Mouse (Mus musculus) liver, embryonic 14.5 days (tissue): Measurements from ENCODE around the gene Ahnak. TPM values are rescaled to one million over a fixed set of nuclear protein-coding genes. Genes with fewer than 3 reads are reported as not detected.

Experiments used
- ATAC-seq: fragments of 200-750 bp; cut with Nextera tagmentation; 2 replicates; pipeline ENCODE4 v1.8.0; 2017; ENCODE audit warnings: moderate number of reproducible peaks, mild to moderate bottlenecking, moderate library complexity; ENCODE audit not compliant: insufficient read depth
- DNase-seq, 3 experiments: peaks; one replicate each; pipeline ENCODE4 v3.0.0-alpha.2; 2012 to 2013; ENCODE audit warnings: low read depth in 3 of 3, low spot score in 3 of 3
- H3K27ac ChIP-seq: fragments of 300-500 bp; sonication (generic); 2 replicates; pipeline ENCODE4 v1.5.1; 2014; ENCODE audit warnings: moderate library complexity, mild to moderate bottlenecking, control low read depth, inconsistent platforms
- H3K27me3 ChIP-seq: fragments of 300-500 bp; sonication (generic); 2 replicates; pipeline ENCODE4 v1.6.1; 2014; ENCODE audit warnings: mild to moderate bottlenecking, low read length, moderate library complexity; ENCODE audit not compliant: control insufficient read depth, insufficient read depth
- H3K36me3 ChIP-seq: fragments of 300-500 bp; sonication (generic); replicated peaks from 2 replicates; pipeline ENCODE4 v1.6.1; 2014; ENCODE audit warnings: low read depth; ENCODE audit not compliant: control insufficient read depth, insufficient read depth
- H3K4me1 ChIP-seq, 2 experiments: fragments of 200-500 bp in 1 of 2; fragments of 300-500 bp in 1 of 2; sonication (generic) in 1 of 2; replicated peaks; 2 replicates each; pipeline ENCODE4 v1.6.1; 2012 to 2014; ENCODE audit warnings: antibody characterized with exemption in 1 of 2, inconsistent platforms in 1 of 2, low read length in 1 of 2; ENCODE audit not compliant: control insufficient read depth in 2 of 2, insufficient read depth in 2 of 2
- H3K4me2 ChIP-seq: fragments of 300-500 bp; sonication (generic); 2 replicates; pipeline ENCODE4 v1.6.1; 2014; ENCODE audit warnings: low read depth, mild to moderate bottlenecking, control low read depth, moderate library complexity
- H3K4me3 ChIP-seq, 2 experiments: fragments of 200-500 bp in 1 of 2; fragments of 300-500 bp in 1 of 2; sonication (generic) in 1 of 2; 2 replicates each; pipeline ENCODE4 v1.5.1; 2012 to 2014; ENCODE audit warnings: low read depth in 2 of 2, low read length in 2 of 2, mild to moderate bottlenecking in 2 of 2, control low read depth in 1 of 2, inconsistent platforms in 1 of 2, moderate library complexity in 1 of 2; ENCODE audit not compliant: insufficient read depth in 1 of 2
- H3K9ac ChIP-seq: fragments of 300-500 bp; sonication (generic); replicated peaks from 2 replicates; pipeline ENCODE4 v1.6.1; 2014; ENCODE audit warnings: mild to moderate bottlenecking, control low read depth, moderate library complexity
- H3K9me3 ChIP-seq: fragments of 300-500 bp; sonication (generic); 2 replicates; pipeline ENCODE4 v1.6.1; 2016; ENCODE audit warnings: low read length, mixed read lengths; ENCODE audit not compliant: control insufficient read depth
- CTCF ChIP-seq: IDR thresholded peaks from 2 replicates; pipeline ENCODE4 v1.5.1; 2016; ENCODE audit warnings: antibody characterized with exemption, low read depth, control low read depth
- EP300 ChIP-seq: IDR thresholded peaks from 2 replicates; pipeline ENCODE4 v1.6.1; 2016; ENCODE audit warnings: antibody characterized with exemption, low read depth
- WGBS: fragments of 180-500 bp; shearing (Covaris S2); extraction: QIAGEN DNeasy Blood & Tissue Kit; methylation state at CpG from one replicate; pipeline ENCODE4 v1.1.7; 2014; ENCODE audit not compliant: insufficient replicate concordance; 5-methylcytosine and 5-hydroxymethylcytosine counted together
- polyA plus RNA-seq, 2 experiments: library from polyadenylated mRNA; depleted of rRNA in 1 of 2; stranded (reverse) in 1 of 2; unstranded in 1 of 2; fragments of >200 nt; fragmentation: Nextera tagmentation in 1 of 2; extraction: Ambion mirVana in 1 of 2; gene quantifications; 2 replicates each; pipeline versions ENCODE4 v1.2.1 to v1.2.3; 2012 to 2014

Gene Ahnak
- polyA plus RNA-seq, 2 experiments, result 0.83 to 1.7 TPM

DNA sequence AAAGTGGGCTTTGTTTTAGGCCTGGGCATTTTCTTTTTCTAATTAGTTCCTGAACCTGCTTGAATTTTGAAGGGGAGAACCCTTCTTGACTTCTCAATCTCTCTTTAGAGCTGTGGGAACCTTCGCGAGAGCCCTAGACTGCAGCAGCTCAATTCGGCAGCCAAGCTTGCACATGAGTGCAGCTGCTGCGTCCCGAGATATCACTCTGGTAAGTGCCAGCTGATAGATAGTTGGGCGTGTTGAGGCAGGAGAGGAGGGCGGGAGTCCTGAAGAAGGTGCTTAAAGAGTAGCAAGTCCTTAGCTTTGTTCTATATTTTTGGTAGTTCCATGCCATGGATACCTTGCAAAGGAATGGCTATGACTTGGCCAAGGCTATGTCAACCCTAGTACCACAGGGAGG, 42.2 kb upstream of the Ahnak start:
- DNase-seq (no peak), ATAC-seq (no peak)
- Histone ChIP-seq H3K4me1 (peaks cover 29 to 30% of the 10 kb centered on the region in 2 experiments), H3K9me3 (no peaks in the 10 kb centered on the region), H3K4me2 (peak overlapping the region; percentile 47), H3K27ac (peak overlapping the region; percentile 54), H3K36me3 (peaks cover 70% of the 10 kb centered on the region), H3K4me3 (no peak overlapping the region), H3K27me3 (no peaks in the 10 kb centered on the region), H3K9ac (peak overlapping the region; percentile 41; the same call in 1 of the 2 replicates)
- WGBS, result 35% methylated on average over 7 of the region's 7 CpGs
- TF ChIP-seq EP300 (0 out of 2 replicates have a peak, but pooled peaks have one; percentile 13), CTCF (no peak)

- Histone ChIP-seq H3K36me3 (peaks cover 72% of the 10 kb centered on the region), H3K4me2 (no peak overlapping the region), H3K27ac (no peak overlapping the region), H3K4me3 (no peak overlapping the region), H3K9me3 (no peaks in the 10 kb centered on the region), H3K9ac (no peak overlapping the region), H3K27me3 (no peaks in the 10 kb centered on the region), H3K4me1 (peaks cover 14 to 27% of the 10 kb centered on the region in 2 experiments)
- ATAC-seq, result no peak
- WGBS, result 78% methylated on average over 5 of the region's 5 CpGs
- TF ChIP-seq EP300, result no peak
- TF ChIP-seq CTCF, result no peak
- no peak for DNase-seq
These were observed 38.9 kb upstream of the Ahnak start for GRCm38 (mm10) chr19:8950190-8950589.

DNA sequence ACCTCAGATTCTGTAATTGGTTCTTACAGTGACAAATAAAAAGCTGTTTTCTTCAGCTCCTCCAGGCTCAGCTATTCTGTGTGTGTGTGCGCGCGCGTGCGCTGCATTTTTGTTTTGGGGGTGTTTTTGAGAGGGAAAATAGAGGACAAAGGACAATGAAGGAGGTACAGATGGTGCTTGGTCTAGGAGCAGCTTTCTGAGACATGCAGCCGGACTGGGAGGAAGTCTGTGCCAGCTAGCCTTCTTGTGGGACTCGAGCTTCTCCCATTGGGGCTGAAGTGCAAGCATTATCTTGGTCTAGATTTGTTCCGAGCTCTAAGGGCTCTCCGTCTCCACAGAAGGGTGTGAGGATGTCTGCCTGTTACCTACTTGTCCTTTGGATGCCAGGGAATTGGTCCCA, 36.8 kb upstream of the Ahnak start:
- no peak for ATAC-seq
- peak overlapping the region in 1 of 2 experiments; percentile 90; a peak in 1 of 4 replicates for H3K4me3 ChIP-seq
- H3K36me3 ChIP-seq, result peaks cover 56% of the 10 kb centered on the region
- TF ChIP-seq EP300, result no peak
- no peak for TF ChIP-seq CTCF
- no peaks in the 10 kb centered on the region for H3K27me3 ChIP-seq
- no peaks in the 10 kb centered on the region for H3K9me3 ChIP-seq
- no peak overlapping the region; the same call in 1 of the 2 replicates for H3K9ac ChIP-seq
- H3K27ac ChIP-seq, result peak overlapping the region; percentile 67; the same call in 1 of the 2 replicates
- peaks cover 5 to 15% of the 10 kb centered on the region in 2 experiments for H3K4me1 ChIP-seq
- peak overlapping the region; percentile 96 for H3K4me2 ChIP-seq
- WGBS, result 83% methylated on average over 9 of the region's 9 CpGs
- no peak for DNase-seq

DNA sequence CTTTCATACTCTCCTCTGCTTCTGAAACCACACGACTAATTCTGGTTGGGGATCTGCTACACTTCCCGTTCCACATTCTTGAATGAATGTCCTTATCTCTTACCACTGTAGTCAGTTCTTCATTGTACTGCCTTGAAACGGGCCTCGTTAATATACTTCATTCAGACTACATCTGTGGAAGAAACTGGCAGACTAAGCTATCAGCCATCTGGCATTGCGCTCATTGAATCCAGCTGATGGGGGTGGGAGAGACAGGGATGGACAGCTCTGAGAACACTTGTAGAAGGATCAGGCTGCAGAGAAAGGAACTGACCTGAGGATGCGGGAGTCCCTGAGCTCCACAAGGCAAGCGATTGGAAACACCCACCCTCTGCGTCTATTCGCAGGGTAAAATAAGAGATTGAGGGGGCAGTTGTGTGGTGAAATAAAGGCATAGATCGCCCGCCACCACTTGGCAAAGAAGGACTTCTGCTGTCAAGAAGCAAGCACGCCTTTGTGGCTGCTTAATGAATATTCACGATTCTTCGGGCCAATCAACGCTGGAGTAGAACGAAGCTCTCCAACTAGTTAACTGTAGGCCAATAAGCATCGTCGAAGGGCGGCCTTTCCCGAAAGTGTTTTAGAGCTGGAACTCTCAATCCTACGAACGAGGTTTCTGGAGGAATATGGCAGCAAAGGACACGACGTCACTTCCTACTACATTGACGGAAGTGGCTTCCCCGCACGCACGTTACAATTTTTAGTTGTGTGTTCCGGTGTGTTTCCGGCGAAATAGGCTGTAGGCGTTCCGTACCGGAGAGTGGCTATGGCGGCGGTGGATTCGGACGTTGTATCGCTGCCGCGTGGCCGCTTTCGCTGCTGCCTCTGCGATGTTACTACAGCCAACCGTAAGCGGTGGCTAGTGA, 35.7 kb upstream of the Ahnak start, which contains the start of gene Tut1:
Tut1 (plus strand) TSS at position 713 of the 905 bp plus-strand sequence.
- Histone ChIP-seq H3K36me3 (peaks cover 47% of the 10 kb centered on the region), H3K27ac (peak within 1 kb of the TSS; percentile 67), H3K4me3 (peak within 1 kb of the TSS; percentile 76 to 90), H3K27me3 (no peaks in the 10 kb centered on the region), H3K9ac (peak within 1 kb of the TSS; percentile 91), H3K4me1 (peaks cover 3 to 13% of the 10 kb centered on the region in 2 experiments), H3K4me2 (peak within 1 kb of the TSS; percentile 96), H3K9me3 (no peaks in the 10 kb centered on the region)
- ATAC-seq, result peak; percentile 91
- peak; percentile 25; the same call in 1 of the 2 replicates for TF ChIP-seq CTCF
- TF ChIP-seq EP300, result peak; percentile 39; the same call in 1 of the 2 replicates
- DNase-seq, result peak; percentile 94 to 95 (median 94)
- WGBS, result 1% methylated on average over 46 of the region's 46 CpGs

DNA sequence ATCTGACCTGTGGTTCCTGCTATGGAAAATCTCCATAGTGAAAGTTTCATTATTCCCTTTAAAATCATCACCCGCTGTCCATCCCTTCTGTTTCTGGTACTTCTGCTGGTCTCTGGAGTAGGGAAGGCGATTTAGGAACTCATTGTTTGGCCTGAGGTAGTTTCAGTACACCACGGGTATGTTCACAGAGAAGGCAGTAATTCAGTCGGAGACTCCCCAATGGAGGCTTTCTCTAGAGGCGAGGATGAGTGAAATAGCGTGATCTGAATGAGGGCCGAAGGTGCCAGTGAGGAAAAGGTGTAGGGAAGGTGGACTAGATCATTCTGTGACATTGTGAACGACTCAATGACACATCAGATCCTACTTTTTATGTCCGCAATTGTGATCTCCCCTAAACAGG, 34.9 kb upstream of the Ahnak start:
- peak overlapping the region; percentile 76 to 90 for H3K4me3 ChIP-seq
- no peak for DNase-seq
- TF ChIP-seq EP300, result no peak
- no peak for TF ChIP-seq CTCF
- H3K27ac ChIP-seq, result peak overlapping the region; percentile 67
- peak overlapping the region; percentile 96 for H3K4me2 ChIP-seq
- peak overlapping the region; percentile 91 for H3K9ac ChIP-seq
- 3% methylated on average over 9 of the region's 9 CpGs for WGBS
- peaks cover 41% of the 10 kb centered on the region for H3K36me3 ChIP-seq
- peaks cover 3 to 13% of the 10 kb centered on the region in 2 experiments for H3K4me1 ChIP-seq
- ATAC-seq, result no peak
- H3K9me3 ChIP-seq, result no peaks in the 10 kb centered on the region
- no peaks in the 10 kb centered on the region for H3K27me3 ChIP-seq
